Mouse (Mus musculus) right cerebral cortex, adult 2 months (tissue): ENCODE data around the gene Nup210l.

Source experiments
- DNase-seq, 2 experiments: peaks; one replicate each; pipeline ENCODE4 v3.0.0; 2021 to 2022; ENCODE audit warnings: low spot score in 2 of 2

Gene Nup210l

DNA sequence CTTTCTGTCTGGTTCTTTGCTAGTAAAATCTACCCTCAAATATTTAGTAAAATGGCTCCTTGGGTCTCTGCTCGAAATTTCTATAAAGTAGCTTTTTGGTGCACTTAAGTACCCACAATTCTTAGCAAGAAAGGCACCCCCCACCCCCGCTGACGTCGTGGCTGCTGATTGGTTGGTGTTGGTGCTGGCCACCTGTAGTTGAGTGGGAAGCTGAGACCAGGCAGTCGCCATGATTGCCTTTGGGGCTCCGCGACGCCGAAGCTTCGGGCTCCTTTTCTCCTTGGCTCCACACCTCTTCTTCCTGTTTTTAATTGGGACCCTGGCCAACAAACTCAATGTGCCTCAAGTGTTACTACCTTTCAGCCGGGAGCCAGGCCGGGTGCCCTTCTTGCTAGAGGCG lies at the start of gene Nup210l:
Nup210l (plus strand) TSS at position 195 of the 400 bp plus-strand sequence.
- DNase-seq = no peak

DNA sequence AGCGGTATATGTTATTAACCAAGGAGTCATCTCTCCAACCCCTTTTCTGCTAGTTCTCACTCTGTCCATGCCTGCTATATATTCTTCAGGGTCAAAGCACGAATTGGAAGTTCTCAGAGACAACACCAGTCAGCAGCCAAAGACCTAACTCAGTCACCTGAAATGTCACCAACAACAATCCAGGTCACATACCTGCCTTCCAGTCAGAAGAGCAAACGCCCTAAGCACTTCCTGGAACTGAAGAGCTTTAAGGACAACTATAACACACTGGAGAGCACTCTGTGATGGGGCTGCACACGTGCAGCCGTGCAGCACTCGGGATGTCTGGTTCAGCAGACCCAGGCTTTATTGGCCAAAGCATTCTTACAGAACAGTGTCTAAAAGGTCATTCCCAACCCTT lies 42.4 kb upstream of the Nup210l start:
- no peak for DNase-seq

DNA sequence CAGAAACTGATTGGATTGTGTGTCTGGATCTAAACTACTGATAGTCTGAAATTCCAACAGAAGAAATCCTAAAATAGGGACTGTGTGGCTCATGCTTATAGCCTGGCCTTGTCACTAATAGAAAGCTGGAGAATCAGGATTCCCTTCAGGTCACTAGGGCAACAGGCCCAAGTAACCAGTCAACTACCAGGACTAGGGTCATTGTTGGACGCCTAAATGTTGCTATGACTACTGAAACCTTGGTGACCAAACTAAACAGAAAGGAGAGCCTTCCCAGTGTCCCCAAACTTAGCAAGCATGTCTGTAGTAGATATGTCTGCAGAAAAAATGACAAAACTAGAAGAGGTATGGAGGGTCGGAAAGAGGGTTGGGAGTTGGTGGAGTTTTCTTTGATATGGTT lies 41.4 kb upstream of the Nup210l start:
- DNase-seq = no peak

DNA sequence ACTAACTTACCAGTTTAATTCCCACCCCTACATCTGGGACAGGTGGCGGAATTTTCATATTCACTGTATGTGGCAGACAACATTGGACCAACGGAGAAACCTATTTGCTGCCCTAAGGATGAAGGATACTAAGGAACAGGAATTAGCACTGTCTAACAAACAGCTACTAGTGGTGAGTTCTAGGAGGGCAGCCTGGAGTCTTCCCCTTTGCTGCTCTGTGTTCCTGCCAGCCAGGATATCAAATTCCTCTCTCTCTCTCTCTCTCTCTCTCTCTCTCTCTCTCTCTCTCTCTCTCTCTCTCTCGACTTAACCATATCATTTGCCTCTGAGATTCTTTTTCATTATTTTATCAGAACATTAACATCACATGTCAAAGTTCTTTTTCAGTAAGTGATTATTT lies 39.5 kb upstream of the Nup210l start:
- DNase-seq = no peak

DNA sequence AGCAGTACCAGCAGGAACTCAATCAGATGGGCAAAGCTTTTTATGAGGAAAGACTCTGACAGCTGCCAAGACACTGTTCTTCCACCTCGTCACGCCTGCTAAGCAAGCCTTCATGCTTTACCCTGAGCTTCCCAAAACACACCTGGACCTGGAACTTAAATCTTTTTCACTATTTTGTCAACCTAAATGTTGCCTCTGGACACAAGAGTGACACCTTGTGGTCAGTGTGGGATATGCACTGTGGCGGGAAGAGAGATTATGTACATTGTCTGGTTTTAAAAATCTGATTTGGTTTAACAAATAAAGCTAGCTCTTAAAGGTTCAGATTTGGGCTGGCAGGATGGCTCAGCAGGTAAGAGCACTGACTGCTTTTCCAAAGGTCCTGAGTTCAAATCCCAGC lies 38.4 kb upstream of the Nup210l start:
- DNase-seq = peak; percentile 60 to 63

DNA sequence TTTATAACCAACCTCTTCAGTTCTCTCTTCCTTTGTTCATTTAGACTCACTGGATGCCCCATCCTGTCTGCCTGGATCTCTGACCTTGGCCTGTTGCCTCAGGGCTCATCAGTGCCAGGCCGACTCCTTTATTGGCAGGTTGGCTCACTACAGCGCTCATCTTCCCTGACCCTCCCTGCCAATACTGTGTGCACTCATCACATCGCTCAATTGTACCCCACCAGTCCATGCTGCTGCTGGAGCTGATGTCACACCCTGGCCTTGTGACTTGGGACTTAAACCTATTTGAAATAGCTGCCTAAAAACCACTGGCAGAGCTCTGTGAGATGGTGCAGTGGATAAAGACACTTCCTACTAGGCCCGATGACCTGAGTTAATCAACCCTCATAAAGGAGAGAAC lies 36.1 kb upstream of the Nup210l start:
- DNase-seq = no peak

DNA sequence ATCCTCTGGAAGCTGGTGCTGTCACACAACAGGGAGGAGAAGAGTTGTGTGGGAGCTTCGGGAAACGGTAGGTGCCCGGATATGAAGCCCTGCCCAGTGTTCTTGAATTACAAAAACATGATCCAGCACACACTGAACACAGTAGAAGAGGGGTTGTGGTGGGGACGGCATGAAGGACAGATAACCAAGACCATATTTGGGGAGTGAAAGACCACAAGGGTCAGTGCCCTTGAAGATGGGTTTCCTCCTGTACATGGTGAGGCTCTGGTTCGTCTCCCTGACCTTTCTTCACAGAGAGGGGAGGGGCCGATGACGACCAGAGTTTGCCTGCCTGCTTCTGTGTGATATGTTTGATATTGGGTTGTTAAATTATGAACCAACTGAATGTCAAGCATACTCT lies 34.2 kb upstream of the Nup210l start:
- no peak for DNase-seq

DNA sequence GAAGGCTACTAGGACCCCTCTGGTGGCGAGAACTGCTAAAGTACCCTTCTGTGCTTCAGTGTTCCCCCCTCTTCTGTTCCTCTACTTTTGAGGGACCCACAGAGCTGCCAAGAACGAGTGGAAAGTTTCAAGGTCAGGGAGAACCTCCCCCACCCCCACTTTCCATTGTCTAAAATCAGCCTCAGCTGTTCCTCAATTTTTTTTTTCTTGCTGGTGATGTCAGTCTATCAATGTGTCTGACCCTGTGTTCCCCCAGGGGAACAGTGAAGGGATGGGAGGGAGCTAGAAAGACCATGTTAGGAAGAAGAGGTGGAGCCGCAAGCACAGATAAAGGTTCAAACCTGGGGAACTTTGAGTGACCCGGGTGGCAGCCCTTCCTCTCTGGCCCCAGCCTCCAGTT lies 31.6 kb upstream of the Nup210l start, which contains the start of gene Tpm3:
Tpm3 (plus strand) TSS at position 356 of the 400 bp plus-strand sequence.
- no peak for DNase-seq

DNA sequence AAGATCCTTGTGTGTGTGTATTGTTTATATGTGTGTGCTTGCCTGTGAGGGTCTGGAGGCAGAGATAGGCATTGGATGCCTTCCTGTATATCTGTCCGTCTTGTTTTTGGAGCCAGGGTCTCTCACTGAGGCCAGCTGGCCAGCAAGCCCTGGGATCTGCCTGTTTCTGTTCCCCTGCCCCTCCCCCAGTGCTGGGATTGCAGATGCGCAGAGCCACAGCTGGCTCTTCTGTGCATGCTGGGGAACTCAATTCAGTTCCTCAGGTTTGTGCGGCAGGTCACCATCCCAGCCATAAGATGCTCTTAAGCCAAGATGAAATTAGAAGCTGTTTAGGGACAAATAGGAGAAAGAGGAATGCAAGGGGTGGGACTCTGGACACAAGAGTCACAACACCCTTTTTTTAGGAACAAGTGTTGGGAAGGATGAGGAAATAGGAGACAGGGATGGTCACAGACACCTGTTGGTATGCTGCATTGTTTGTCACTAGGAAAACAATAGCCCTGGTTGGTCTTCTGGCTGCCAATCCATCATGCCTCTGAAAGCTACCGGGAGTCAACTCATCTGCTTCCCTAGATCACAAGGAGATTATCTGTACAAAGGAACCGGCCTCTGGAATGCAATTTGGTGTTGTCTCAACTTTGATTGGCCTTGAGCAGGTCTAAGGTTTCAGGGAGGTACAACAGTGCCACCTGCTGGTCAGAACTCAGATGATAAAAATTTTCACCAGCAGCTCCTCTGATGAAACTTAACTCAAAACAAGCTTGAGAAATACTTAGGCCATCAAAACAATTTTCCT lies 26.8 kb upstream of the Nup210l start:
- DNase-seq = peak; percentile 87 to 89

DNA sequence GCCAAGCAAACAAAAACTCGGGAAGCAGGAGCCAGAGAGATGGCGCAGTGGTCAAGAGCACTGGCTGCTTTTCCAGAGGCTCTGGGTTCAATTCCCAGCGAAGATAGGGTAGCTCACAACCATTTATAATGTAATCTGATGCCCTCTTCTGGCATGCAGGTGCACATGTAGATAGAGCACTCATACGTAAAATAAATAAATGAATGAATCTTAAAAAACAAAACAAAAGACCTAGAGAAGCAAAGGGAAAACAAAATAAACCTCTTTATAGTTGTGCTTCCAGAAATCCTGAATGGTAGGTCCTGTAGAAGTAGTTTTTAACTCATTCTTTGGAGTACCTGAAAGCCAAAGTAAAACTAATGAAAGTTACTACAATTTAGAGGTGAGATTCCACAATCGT lies 25.7 kb upstream of the Nup210l start:
- DNase-seq = no peak

DNA sequence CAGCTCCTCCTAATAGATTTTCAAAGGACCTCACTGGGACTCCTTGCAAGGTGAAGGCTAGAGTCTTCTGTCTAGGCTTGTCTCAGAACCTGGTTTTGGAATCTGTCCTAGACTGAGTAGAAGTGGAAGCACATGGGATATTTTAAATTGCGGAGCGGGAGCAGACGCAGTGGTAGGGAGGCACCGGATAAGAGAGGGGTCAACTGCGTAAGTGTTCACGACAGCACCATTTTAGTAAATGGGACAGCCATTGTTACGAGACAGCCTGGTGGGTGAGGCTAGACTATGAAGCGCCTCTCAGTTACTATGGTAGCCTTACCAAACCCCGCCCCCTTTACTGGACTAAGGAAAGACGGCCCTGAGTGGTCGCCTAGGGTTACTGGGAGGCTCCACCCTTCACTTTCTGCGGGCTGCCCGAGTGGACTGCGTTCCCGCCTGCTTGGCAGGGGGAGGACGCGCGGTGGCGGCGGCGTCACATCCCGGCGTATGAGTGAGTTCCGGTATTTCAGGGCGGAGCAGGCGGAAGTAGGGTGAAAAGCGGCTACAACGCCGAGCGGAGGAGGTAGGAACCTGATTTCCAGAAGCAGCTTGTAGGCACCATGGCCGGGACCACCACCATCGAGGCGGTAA lies 24.7 kb upstream of the Nup210l start:
- DNase-seq = peak; percentile 91

DNA sequence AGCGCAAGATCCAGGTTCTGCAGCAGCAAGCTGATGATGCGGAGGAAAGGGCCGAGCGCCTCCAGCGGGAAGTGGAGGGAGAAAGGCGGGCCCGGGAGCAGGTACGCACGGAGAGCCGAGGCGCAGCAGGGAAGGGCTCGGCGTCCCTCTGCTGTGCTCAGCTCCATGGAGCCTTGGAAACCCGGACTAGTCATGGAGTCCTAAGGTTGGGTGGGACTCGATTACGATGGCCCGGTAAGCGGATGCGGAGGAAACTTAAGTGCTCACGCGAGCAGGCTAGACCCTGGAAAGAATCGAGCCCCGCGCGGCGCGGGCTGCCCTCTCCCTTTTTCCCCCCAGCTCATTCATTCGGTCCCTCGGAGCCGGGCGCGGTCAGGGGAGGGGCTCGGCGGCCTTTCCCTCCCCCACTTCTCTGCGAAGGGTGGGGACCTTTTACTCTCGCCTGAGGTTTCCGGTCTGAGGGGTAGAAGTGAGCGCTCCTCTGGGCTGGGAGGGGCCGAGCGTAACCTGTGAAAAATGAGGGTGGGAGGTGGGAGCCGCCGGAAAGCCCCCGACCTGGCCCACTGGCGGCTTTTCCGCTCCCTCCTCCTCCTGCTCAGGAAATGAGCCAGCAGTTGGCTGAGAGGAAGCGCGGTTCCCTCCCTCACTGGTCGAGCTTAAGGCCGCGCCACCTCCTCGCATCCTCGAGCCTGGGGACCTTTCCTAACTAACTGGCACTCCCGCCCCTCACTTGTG lies 24.0 kb upstream of the Nup210l start:
- DNase-seq = peak; percentile 65 to 68

DNA sequence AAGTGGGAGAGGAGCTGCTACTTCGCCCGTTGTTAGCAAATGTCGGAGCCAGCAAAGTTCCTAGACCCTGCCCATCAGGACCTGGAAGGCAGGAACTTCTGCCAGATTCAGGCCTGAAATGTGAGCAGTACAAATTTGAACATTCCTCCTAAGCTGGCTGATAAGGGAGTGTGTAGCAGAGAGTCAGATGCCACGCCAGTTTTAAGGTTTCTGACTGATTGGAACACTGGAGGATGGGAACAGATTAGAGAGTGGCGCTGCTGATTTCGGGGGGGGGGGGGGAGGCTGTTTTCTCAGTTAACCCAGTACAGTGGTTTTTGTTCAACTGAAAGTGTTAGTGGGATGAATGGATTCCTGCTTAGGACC lies 23.5 kb upstream of the Nup210l start:
- no peak for DNase-seq

DNA sequence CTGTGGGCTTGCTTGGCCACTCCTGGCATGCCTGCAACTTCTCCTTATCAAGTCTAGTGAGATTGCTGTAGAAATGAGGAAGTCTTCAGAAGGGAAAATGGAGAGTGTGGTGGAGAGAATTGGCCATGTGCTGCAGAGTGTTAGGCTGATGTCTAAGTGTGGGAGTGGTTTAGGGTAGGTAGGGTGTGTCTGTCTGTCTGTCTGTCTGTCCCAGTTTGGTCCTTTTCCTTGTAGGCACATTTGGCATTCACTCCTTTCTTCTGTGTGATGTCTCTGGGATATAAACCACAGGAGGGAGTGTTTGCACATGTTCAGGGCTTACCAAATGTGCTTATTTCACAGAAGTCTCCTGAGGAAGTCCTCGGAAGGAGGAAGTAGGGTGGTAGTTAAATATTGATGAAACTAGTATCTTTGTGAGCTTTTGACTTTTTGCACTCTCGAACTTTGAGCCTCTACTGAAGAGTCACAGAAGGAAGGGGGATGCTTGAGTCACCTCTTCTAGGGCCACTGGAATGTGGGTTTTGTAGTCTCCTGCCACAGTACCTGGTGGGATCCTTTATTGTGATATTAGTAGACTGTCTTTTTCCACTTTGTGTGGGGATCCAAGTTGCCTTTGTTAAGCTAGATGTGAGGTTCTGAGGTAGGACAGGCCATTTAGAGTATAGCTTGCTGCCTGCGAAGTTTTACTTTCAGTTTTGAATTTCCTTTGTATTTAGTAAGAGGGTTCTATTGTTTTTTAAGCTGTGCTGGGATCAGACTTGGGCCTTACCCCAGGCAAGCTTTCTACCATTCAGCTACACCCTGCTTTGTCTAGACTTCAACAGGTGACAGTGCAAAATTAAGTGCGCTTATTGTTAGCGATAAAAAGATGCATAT lies 22.3 kb upstream of the Nup210l start:
- DNase-seq = no peak

DNA sequence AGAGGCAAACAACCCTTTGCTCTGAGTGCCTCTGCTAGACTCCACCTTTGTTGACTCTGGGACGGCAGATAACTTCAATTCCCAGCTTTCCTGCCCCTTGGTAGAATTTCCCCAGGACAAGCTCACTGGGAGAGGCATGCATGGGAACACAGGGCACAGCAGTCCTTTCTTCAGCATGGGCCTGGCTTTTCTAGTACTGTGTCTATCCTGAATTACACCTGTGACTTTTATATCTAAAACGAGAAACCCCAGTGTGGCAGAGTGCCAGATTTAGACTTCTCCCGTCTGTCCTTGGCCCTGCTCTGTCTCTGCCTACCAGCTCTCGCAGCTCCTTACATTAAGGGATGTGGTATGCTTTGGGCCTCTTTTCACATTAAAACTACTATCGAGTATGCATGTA lies 20.9 kb upstream of the Nup210l start:
- DNase-seq = peak; percentile 38 to 44

DNA sequence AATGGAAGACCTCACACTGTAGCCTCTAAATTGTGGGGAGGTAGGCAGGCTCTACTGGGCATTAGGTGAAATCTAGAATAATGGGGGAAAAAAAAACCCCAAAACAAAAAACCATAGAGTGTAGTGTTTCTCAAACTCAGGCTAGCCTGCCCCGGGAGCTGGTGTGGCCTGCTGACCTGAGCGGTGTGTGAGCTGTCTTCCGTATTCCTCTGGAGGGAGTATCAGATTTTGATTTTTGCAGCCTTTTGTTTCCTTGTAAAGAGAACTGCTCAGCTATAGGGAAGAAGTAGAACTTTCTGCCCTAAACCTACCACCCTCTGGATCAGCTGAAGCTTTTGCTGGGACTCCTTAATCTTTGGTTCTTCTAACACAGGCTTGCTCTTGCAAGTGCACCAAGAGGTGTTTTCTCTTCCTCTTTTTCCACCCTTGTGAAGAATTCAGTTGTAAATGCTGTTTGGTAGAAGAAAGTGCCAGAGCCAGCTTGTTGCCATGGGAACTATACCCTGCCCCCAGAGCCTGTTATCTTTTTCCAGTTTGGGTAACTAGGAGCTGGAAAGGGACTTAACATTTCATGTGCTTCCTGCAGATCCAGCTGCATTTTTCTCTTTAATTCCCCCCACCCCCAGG lies 20.1 kb upstream of the Nup210l start:
- DNase-seq = peak; percentile 68 to 72

DNA sequence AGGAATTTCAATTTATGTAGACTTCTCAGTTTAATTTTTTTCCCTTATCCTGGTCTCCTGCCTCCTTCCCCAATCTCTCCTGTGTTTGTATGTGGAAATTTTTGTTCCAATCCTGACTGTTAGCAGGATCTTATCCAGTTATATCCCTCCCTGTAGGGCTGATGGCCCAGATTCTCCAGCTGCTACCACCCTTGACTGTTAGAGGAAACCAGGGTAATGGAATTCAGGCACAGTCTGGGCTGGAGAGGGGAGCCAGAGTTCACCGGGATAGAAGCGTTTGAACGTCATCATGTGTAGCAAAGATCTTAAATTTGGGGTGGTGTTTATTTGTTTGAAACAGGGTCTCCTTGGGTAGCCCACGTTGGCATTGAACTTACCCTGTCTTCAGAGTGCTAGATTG lies 19.1 kb upstream of the Nup210l start:
- DNase-seq = no peak

DNA sequence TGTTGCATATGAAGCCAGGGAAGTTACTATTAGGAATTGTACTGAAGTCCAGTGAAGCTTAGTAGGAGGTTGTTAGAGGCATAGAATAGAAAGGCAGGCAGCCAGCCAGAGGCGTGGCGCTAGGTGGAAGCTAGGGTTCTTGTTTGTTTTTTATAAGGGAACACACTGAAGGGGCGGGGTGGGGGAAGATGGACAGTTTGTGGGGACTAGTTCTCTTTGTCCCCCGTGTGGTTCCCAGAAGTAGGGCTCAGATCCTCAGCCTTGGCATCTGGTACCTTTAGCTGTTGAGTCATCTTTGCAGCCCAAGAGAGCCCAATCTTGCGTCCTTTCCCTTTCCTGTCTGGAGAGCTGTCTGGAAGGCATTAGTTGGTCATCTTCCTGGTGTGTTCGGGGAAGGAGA lies 18.7 kb upstream of the Nup210l start:
- no peak for DNase-seq

DNA sequence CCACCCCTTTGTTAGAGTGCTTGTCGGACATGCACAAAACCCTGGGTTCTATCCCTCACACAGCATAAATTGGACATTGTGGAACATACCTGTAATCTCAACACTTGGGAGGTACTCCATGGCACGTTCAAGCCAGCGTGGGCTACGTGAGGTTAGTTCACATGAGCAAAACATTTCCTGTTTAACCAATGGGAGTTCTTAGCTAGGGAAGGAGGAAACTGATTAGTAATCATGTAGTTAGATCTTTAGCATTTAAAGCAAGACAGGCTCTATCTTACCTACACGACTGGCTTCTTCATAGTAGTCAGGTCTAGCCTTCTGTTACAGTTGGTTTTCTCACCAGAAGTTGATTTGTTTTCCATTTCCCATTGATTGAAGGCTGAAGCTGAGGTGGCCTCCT lies 17.9 kb upstream of the Nup210l start:
- DNase-seq = no peak

DNA sequence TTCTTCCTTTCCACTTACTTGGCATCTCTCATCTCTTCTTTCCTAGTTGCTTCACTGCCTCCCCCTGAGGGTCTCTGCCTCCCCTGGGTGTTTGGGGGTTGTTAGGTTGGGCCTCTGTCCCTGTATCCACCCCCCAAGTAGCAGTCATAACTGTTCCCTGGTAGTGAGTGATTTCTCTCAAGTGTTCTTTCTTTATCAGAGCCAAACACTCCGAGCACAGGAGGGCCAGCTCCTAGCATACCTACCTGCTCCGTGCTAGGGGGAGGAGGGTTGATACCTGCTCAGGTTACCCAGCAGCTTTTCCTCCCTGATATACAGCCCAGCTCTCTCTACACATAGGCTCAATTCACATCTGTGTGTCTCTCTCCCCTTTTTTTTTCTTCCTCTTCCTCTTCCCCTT lies 15.3 kb upstream of the Nup210l start:
- no peak for DNase-seq

DNA sequence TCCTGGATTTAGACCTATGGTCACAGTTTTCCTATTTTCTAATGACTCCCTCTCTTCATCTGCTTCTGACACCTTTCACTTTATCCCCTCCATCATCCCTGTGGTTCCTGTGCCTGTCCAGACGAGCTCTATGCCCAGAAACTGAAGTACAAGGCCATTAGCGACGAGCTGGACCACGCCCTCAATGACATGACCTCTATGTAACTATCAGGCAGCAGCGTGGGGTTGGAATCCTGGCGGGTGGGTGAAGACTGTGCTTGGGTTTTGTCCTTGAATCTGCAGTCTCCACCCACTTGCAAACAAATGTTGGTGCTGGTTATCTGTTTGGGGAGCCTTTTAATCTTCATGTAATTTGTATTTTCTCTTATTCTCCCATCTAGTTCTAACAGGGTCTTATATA lies 13.0 kb upstream of the Nup210l start:
- no peak for DNase-seq
